Mouse (Mus musculus): Measurements from ENCODE around the gene Arhgap21.
A peak's percentile ranks its signal among the peaks of the same experiment; 100 is the strongest.
"Not testable (repeated sequence)": the region's sequence is repeated elsewhere in the genome, so short reads cannot be mapped to it uniquely, and the experiment has no call there.

Arhgap21 gene

DNA sequence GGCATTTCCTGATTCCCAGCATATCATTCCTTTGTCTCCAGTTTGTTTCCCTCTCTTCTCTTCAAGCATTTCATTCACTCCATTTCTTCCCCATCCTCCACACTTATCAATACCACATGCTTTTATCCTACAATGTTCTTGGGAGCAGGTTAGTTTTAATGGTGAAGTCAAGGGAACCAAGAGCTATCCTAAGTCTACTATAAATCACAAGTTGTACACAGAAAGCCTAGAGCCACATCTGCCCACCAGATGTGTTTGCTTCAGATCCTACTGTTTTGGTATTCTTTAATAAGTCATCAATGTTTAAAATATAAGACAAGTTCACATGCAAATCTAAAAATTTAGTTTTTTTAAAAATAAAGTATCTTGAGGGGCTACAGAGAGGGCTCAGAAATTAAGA, 27.6 kb downstream of the Arhgap21 start:
- no peak for DNase-seq (ENCODE audit: low spot score in 2 of 2)

DNA sequence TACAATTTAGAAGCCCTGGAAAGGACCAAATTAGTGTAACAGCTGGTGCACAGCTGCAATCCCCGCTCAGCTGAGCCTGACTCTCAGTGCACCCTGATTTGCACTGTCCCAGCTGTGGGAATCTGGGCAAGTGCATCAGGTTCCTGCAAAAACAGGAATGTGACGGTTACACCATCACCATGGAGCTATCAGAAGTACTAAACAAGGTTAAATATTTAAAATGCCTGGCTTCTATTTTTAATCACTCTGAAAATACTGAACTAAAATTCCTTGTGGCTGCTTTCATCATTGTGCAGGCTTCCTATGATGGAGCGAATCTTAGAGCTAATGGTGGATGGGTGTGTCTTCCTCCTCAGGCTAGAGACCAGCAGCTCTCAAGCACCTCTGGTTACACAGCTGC, 29.3 kb downstream of the Arhgap21 start:
- DNase-seq (ENCODE audit: low spot score in 2 of 2) = peak; percentile 63 to 80

DNA sequence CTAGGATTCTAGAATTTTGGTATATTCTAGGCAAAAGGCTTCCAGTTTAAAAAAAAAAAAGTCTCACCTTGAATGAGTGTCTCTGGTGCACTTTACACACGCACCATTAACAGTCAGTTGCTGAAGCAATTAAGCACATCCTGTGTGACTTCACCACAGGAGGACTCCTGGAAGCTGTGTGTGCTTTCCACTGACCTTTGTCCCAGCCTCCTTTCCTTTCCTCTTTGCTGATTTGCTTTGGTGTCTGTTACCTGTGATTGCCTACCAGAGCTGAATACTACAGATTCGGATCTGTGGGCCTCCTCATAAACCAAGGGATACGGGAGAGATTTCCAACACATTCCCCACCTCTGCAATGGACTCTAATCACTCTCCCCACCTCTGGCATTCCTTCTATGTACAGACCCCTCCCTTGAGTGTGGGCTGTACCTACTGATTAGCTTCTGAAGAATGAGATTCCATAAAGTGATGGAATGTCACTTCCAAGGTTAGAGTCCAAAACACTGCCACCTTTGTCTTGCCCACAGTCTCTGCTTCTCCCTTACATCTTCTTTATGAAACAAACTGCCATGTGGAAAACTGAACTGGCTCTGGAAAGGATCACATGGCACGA, 32.0 kb downstream of the Arhgap21 start:
- DNase-seq (ENCODE audit: low spot score in 2 of 2) = no peak

DNA sequence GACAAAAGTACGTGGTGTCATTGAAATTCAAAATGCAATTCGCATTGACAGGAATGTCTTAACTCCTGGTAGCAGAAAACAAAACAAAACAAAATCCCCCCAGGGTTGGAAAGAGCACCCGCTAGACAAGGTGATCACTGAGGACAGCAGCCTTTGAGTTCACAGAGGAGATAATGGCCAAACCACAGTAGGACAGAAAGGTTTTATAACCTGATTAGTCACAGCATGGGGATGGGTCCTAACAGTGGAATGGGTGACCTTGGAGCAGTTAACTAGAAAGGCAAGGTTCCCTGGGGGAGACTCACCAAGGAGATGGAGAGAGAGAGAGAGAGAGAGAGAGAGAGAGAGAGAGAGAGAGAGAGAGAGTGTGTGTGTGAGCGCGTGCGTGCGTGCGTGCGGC, 34.3 kb downstream of the Arhgap21 start:
- DNase-seq (ENCODE audit: low spot score in 2 of 2) = no peak

DNA sequence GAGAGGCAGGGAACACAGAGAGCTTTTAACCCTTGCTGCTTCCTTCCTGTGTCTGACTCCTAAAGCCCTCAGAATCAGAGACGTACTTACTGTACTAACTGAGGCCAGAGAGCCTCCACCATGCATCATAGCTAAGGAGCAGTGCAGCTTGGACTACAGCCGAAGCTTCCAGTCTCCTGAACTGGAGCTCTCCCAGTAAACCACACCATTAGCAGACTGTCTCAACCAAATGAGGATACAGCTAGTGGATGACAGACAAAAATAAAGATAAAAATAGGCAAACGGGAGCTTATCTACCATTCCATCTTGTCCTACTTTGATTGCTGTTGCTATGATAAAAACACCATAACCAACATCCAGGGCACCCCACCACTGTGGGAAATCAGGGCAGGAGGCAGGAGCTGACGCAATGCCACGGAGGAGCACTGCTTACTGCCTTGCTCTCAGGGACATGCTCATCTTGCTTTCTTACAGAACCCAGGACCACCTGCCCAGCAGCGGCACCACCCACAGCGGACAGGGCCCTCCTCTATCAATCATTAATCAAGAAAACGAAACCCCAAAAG, 35.9 kb downstream of the Arhgap21 start:
- DNase-seq (ENCODE audit: low spot score in 2 of 2) = no peak

DNA sequence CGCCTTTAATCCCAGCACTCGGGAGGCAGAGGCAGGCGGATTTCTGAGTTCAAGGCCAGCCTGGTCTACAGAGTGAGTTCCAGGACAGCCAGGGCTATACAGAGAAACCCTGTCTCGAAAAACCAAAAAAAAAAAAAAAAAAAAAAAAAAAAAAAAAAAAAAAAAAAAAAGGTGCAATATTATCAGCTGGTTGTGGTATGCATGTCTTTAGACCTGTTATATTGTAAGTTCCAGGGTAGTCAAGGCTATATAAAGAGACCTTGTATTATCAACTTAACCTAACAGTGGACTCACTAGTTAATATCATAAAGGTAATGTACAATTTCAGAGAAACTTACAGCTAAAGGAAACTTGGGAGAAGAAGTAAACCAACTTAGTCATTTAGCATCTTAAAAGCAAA, 36.9 kb downstream of the Arhgap21 start:
- DNase-seq (ENCODE audit: low spot score in 2 of 2) = not testable (repeated sequence)

DNA sequence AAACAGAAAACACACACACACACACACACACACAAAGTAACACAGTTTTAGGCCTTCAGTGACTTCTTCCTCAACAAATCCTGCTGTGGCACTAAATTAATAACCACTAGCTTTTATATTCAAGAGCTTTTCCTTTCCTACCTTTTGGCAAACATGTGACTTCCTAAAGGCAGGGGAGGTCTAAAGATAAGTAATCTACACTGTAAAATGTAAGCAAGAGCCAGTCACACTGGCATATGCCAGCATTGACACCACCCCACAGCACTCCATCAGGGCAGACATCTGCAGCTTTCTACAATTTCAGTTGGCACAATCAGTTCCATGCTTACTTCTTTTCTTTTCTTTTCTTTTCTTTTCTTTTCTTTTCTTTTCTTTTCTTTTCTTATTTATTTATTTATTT, 40.2 kb downstream of the Arhgap21 start:
- no peak for DNase-seq (ENCODE audit: low spot score in 2 of 2)

DNA sequence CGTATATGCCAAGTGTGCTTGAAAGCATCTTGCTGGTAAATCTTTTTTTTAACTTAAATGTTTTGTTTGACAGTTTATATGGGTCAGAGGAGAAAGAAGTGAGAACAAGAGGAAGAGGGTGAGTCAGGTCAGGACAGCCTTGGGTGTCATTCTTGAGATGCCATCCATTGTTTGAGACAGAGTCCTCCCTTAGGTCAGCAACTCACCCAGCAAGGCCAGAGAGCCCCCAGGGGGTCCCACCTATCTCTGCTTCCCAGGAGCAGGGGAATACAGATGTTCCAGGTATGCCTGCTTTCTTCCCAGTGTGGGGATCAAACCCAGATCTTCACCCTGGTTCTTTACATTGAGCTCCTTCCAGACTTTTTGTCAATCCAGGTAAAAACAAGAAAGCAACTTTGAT, 43.7 kb downstream of the Arhgap21 start:
- no peak for DNase-seq (ENCODE audit: low spot score in 2 of 2)

DNA sequence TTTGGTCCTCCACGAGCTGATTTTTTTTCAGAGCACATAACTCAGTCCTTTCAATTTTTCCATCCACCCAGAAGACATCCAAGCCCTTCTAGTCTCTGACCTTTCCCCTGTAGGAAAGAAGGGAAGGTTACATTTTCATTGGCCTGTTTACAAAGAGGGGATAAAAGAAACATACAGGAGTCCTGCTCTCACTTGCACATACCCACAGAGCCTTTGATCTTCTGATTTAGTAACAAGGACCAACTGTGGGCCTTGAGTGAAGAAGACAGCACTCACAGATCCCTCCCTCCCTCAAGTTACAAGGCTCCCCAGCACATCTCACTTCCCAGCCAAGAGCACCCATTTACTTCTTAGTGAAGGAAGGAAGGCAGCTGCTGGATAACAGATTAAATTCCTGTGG, 46.3 kb downstream of the Arhgap21 start:
- DNase-seq (ENCODE audit: low spot score in 2 of 2) = no peak

DNA sequence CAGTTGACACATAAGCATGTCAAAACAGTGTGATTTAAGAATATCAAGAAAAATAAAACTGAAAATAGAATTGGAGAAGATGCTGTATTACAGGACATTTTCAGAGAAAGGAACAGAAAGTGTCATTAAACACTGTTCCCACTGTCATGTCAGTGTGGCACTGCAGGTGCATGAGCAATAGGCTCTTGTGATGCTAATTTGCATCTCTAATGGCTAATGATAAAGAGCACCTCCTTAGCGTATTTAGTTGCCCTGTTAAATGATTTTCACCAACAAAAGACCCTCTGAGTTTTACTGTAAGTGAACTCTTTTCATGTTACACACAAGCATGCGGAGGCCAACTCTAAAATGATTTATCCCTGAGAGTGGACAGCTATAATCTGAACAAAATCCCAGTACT, 47.1 kb downstream of the Arhgap21 start:
- DNase-seq (ENCODE audit: low spot score in 2 of 2) = no peak

DNA sequence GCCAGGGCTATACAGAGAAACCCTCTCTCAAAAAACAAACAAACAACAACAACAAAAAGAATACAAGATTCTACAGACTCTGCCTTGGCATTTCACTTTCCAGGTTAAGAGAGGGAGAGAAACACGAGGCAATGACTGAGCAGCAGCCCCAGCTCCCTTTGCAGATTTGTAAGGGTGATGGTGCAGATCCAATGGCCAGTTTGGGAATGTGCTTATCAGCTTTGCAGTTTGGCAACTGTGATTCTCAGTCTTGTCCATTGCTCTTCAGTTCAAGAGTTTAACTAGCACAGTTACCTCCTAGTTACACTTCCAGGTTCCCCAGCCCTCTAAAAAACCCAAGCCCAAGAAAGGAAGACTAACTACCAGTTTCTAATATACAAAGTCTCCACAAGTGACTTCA, 47.7 kb downstream of the Arhgap21 start:
- DNase-seq (ENCODE audit: low spot score in 2 of 2) = no peak

DNA sequence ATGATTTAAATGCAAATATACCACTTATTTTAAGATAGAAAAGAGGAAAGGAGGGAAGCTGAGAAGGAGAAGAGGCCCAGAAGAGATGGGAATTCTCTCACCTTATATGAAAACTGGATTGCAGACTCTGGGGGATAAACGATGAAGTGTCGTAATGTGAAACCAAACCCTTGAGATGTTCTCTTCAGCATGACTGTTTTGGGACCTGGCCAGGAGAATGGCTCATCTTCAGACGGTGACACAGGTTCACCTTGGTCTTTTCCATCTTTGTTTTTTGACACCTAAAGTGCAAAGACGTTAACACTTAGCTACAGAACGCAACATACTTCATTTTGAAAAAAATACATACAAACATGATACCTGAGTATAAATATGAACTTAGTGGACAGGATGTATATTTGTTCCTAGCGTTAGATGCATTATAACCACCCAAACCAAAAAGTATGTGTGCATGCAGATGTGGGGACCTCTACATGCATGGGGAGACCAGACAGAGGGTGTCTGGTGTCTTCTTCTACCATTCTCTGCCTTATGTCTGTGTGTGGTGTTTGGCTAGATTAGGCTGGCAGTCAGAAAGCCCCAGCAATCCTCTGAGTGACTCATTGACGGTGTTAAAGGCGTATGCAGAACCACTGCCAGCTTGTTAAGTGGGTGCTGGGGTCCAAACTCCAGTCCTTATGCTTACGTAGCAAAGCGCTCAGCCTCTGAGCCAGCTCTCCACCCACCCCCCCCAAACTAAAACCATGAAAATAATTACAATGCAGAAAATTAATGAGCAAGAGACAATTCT, 54.0 kb downstream of the Arhgap21 start:
- no peak for DNase-seq (ENCODE audit: low spot score in 2 of 2)

DNA sequence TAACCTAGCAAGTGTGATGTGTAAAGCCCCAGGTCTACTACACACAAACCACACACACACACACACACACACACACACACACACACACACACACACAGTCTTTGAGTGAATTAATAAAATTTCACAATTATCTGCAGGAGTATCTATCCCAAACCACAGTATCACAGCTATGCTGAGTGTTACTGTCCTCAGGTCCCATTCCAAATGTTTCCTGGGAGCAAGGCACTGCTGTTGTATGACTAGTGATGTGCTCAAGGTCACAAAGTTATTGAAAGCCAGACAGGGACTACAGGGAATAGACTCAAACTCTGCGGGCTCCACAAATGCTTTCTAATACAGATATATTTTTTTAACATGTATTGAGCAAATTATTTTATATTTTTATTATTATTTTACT, 55.7 kb downstream of the Arhgap21 start:
- DNase-seq (ENCODE audit: low spot score in 2 of 2) = no peak

DNA sequence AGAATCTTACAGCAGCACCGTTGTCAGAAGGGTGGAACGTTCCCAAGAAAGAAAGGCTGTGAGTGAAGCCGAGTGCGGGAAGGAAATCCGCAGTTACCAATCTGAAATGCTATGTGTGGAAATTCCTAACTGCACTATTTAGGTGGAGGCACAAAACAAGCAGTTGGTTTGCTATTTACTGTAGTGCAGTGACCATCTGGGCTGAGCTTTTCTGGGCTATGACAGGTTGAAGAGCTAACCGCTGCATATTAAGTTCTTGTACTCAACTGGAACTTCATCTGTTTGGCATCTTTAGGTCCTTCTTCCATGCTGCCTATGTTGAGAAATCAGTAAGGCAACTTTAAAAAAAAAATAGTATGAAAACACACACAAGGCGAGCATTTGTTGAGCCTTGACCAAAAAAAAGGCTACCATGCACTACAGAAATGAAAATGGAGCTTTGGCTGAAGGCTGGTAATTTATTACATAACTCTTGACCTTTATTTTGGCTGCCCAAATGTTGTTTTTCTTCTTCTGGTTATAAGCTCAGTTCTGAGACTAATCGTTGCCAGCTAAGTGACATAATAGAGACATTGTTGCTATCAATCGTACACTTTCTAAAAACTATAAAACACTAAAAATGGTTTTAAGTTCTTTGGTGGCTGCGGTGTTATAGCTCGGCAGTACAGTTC, 56.2 kb downstream of the Arhgap21 start:
- DNase-seq (ENCODE audit: low spot score in 2 of 2) = peak; percentile 32 to 53

DNA sequence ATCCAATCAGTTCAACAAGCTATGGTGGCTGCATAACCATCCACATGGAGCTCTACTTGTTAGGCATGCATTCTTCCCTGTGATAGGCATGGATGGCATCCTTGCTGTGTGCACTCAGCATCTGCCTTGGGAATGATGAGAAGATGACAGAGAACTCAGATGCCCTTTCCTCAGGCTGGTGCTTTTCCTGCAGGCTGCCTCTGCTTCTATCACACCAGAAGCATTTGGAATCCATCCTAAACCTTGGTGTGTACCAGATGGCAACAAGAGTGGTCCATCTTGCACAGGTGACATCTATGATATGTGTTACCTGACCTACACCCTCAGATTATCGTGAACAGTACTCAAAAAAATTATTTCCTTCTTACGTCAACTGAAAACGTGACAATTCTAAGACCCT, 58.2 kb downstream of the Arhgap21 start:
- no peak for DNase-seq (ENCODE audit: low spot score in 2 of 2)

DNA sequence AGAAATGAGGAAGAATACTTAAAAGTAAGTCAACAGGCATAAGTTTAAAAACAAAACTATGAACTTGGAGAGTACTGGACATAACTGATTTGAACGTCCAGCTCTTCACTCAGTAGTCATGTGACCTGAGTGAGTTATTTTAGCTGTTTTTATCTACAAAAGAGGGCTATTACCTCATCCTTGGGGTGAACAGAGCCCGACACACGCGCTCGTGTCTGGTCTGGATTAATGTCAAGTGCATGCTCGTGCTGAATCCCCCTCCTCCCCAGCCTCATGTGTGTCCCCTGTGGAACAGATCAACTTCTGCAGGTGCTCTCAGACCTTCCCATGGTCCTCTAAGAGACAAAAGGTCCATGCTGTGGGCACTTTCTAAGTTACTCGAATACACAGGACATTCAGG, 59.3 kb downstream of the Arhgap21 start:
- peak; percentile 48 to 52 for DNase-seq (ENCODE audit: low spot score in 2 of 2)

DNA sequence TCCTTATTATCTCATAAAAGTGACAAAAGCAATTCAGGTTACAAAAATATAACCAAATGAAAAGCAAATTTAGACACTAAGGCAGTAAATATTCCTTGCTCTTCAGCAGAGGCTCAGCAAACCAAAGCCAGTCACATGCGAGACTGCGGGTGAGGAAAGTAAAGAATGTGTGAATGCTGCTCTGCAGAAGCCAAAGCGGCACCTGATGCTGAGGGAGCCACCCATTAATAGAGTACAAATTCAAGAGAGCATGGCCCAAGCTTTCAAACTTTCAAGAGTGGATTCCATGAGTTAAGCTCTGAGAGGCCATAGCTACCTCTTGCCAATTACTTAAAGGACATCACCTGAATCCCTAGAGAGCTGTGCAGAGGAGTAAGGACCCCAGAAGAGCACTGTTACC, 61.4 kb downstream of the Arhgap21 start:
- DNase-seq (ENCODE audit: low spot score in 2 of 2) = no peak

DNA sequence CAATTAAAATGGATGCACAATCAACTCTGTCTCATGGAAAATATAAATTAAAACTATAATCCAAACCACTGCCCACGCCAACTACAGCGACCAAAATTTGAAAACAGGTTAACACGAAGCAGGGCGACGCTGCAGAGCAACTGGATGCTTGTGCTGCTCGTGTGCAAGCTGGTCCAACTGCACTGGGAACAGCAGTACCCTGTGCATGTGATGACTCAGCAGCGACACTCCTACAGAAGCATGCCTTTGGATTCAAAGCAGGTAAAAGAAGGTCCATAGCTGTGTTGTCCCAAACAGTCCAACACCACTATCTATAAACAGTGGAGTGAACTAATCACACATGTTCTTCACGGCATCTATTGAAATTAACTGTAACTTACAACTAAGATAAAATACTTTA, 63.3 kb downstream of the Arhgap21 start:
- no peak for DNase-seq (ENCODE audit: low spot score in 2 of 2)

DNA sequence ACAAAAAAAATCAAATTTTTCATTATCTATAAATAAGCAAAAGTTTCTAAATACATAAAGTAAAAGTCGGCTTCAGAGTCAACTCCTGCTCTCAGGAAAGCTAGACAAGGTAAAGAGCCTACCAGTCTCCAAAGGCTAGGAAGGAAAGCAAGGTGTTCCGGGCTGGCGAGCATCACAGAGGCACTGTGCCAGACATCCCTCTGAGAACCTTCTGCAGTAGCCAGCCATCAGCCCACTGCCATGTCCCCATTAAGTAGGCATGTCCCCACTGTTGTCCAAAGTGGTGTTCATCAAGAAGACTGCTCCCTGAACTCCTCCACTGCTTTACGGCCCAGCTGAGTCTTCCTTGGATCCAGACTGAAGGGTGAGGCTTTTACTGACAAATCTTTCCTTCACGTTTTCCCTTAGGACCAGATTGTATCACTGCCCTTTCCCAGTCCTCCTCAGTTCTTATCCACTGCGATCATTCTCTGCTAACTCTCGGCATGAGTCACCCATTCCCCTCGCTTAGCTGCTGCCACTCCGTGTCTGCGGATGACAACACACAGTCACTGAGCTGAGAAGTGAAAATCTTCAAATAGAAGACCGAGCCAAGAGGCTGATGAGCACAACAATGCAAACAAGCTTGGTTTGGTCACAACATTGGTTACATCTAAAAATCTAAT, 65.6 kb downstream of the Arhgap21 start:
- peak in 1 of 2 experiments; percentile 20 for DNase-seq (ENCODE audit: low spot score in 2 of 2)

DNA sequence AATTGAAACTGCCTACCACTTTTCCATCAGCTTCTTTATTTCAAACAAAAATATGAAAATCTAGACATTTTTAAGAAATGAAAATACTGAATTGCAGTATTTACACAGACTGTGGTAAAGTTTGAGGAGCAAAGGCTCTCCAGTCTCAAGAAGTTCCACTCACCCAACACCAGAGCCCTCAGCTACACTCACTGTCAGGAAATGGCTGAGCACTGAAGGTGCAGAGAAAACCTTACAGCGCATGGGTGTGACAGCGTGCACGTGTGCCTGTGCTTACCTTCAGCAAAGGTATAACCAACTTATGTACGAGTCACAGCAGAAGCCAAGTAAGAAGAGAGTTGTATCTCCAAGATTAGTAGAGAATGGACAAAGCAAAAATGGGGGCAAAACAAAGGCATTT, 66.8 kb downstream of the Arhgap21 start:
- no peak for DNase-seq (ENCODE audit: low spot score in 2 of 2)

DNA sequence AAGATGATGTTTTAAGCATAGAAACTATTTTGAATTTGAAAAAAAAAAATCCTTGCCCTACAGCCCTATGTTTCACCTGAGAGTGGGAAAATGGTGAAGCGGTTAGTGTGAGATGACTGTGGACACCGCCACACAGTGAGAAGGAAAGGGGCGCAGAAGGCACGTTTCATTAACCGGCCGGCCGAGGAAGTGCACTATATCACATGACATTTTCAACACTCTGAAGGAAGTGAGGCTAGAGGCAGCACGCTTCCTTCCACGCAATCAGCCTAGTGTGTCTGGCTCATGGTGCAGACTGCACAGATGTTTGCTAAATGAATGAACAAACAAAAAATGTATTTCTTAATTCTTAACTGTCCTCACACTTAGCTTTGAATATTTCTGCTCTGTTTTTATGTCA, 69.4 kb downstream of the Arhgap21 start:
- DNase-seq (ENCODE audit: low spot score in 2 of 2) = no peak

DNA sequence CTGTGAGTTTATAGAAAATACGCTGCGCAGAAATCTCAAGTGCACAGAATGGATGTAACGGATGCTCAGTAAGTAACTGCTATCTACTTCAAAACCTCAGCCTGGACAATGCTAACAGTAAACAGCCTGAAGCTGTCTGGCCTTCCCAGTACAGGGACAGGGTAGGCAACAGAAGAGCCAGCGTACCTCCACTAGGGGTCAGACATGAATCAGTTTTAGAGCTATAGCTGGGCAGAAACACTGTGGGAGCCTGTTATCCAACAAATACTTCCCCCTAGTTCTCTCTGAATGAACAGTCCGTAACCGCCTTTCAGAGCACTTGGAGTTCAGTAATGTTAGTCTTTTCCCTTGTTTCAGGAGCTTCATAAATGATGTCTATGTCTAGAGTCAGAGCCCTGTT, 70.0 kb downstream of the Arhgap21 start:
- peak; percentile 81 to 85 for DNase-seq (ENCODE audit: low spot score in 2 of 2)

Data from heart, adult 9 months (tissue).